Mouse (Mus musculus) NIH3T3 (cell line): Measurements from ENCODE around the gene Ispd.
A peak's percentile ranks its signal among the peaks of the same experiment; 100 is the strongest.

ENCODE experiments used
- DNase-seq: peaks from one replicate; pipeline ENCODE4 v3.0.0-alpha.2; 2012; ENCODE audit warnings: low read depth

Gene Ispd

GRCm38 (mm10) chr12:36468325-36469044 is 87.2 kb downstream of the Ispd start:
- no peak for DNase-seq

GRCm38 (mm10) chr12:36471411-36471810 is 90.2 kb downstream of the Ispd start:
- DNase-seq = no peak

- no peak for DNase-seq
These were observed 92.9 kb downstream of the Ispd start for GRCm38 (mm10) chr12:36474171-36474570.

DNA sequence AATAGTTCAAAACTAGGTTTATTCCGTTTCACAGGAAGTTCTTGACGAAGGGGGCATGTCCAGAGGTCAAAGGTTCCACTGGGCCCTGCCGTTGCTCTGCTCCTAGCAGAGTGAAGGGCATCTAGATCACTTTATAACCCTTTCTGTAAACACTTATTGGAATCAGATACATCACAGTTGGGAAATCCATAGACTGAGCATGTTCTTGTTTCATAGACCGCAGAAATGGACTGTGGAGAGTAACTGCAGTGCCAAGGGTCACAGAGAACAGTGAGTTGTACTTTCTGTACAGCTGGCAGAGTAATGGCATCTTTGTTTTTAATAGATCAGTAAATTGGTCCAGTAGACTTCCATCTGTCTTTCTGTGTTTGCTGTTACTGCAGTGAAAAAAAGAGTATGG is 94.0 kb downstream of the Ispd start:
- DNase-seq = no peak

GRCm38 (mm10) chr12:36476476-36476875 is 95.2 kb downstream of the Ispd start:
- DNase-seq = no peak

DNA sequence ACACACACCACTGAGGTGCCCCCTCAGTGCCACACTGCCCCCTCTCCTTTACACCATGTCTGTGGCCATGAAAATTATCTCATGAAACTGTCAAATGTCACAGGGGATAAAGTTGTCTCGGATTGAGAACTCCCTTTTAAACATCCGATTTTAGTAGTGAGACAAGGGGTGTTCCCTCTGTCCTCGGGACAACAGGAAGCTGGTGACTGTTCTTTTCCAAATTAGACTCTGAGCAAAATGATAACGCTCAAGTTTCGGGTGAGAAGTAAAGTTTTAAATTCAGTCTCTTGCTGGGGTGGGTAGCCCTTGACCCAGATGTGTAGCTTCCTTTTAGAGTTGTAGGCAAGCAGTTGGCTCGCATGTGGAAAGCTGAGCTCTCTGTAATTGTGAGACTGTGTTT is 96.3 kb downstream of the Ispd start:
- DNase-seq = no peak

DNA sequence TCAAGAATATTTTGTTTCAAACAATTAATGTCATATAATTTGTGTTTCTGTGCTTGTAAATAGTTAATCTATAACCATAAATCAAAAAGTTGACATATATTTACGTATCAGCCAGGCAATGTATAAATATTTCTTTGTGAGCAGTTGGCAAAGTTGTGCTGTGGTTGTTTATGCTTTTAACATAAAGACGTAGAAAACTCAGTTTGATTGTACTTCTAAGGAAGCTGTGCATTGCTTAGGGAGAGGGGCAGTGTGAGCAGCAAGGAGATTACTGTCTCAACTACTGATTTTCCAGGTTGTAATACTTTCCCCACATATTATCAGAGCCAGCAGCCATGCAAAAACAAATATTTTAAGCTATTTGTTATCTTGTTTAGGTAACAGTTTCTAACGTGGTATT is 96.7 kb downstream of the Ispd start:
- DNase-seq = no peak

DNA sequence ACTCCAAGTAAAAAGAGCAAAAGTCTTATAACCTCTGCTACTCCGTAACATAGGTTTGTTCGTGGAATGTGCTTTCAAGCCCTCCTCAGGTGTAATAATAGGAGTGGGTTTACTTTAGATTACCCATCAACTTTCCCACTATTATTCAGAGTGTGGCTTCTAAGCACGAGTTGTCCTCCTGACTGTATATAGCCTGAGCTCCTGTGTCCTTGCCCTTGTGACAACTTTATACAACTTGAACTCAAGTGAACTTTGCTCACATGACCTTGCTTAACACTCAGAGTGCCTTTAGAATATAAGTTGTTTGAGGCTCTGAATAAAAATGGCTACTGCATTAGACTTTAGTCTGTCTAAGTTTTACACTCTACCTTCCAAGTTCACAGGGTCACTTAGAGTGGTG is 100.5 kb downstream of the Ispd start:
- DNase-seq = no peak

- DNase-seq = no peak
These were observed 102.1 kb downstream of the Ispd start for GRCm38 (mm10) chr12:36483346-36483745.

GRCm38 (mm10) chr12:36497565-36497964 is 116.3 kb downstream of the Ispd start:
- no peak for DNase-seq

- DNase-seq = no peak
These were observed 126.1 kb downstream of the Ispd start for GRCm38 (mm10) chr12:36507111-36507903.

GRCm38 (mm10) chr12:36509954-36510642 is 128.8 kb downstream of the Ispd start:
- peak; percentile 47 for DNase-seq

- DNase-seq = no peak
These were observed 140.5 kb downstream of the Ispd start for GRCm38 (mm10) chr12:36521774-36522173.

DNA sequence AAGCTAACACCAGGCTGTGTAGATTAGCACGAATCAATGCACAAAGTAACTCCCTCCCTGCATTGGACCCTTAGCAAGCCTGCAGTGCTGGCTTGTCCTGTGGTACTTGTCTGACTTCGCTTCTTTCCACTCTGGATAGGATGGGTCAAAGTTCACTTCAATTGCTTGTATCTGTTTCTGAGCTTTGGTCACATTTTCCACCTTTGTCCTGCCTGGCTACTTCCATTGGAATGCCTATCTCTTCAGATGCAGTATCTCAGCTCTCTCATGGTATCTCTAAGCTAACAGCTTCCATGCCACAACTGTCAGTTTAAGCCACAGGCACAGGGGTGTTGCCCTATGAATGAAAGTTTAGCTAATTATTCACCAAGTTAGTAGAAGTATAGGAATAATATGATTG is 142.3 kb downstream of the Ispd start:
- no peak for DNase-seq

- DNase-seq = no peak
These were observed 149.7 kb downstream of the Ispd start for GRCm38 (mm10) chr12:36530920-36531319.

DNA sequence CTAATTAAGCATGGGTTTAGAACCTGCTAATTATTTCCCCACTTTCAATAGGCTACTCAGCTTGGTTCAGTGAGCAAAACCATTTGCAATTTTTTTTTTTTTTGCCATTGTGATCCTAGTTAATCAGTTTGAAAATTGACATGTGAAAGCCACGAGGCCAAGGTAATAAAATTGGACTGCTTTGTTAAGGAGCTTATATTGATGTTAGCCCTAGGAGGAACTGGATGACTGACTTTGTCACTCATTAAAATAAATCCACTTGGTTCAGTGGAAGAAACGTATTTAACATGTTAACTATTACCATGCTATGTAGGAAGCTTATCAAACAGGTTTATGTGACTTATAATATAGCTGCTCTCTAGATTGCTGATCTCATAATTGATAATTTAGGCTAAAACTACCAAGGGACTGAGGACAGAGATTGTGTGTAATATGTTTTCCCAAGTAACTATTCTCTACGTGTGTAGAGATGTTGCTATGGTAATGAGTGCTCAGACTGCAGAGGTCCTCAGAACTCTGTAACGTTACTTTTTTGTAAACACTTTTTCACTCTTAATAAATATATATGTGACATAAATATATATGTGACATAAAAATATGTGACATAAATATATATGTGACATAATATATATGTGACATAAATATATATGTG is 150.3 kb downstream of the Ispd start:
- no peak for DNase-seq

- no peak for DNase-seq
These were observed 151.3 kb downstream of the Ispd start for GRCm38 (mm10) chr12:36532525-36532924.

- DNase-seq = no peak
These were observed 152.1 kb downstream of the Ispd start for GRCm38 (mm10) chr12:36533160-36533900.

- no peak for DNase-seq
These were observed 153.3 kb downstream of the Ispd start for GRCm38 (mm10) chr12:36534589-36534988.

GRCm38 (mm10) chr12:36545318-36545717 is 164.1 kb downstream of the Ispd start:
- DNase-seq = no peak

- no peak for DNase-seq
These were observed 168.2 kb downstream of the Ispd start for GRCm38 (mm10) chr12:36549474-36549873.

DNA sequence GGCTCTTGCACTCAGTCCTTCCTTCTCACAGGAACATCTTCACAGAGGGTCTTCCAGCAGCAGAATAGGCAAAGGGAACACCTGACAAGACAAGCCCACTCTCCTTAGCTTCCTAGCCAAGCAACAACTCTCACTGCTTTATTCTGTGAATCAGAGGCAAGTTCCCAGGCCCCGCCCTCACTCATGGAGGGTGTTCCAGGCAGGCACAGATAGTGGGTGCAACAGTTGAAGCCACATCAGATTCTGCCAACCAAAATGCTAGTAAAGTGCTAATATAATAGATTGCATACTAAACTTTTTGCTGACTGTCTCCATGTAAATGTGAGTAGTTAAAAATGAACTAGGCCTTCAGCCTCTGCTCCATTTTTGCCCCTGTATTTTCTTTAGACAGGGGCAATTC is 173.4 kb downstream of the Ispd start:
- no peak for DNase-seq
